Mouse (Mus musculus): ENCODE measurements around the gene Ubox5.

DNA sequence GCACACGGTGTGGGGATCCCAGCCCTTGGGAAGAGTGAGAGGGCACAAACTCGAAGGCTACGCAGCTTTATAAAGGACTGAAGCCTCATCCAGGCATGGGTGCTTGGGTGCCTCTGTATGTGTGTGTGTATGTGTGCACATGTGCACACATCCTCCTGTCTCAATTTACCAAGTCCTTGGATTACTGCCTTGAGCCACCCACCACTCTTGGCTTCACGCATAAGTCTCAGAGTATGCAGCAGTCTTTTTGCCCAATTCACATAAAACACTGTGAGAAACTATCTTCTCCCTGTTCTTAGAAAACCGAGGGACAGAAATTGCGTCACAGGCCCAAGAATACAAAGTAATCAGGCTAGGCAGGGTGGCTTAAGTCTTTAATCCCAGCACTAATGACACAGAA, 43.8 kb downstream of the Ubox5 start:
- TF ChIP-seq CTCF (conservative IDR thresholded peaks at IDR 0.05; ENCODE audit: insufficient read depth, insufficient read length, low read depth, low read length) (no peak), POLR2A (IDR thresholded peaks at IDR 0.05; ENCODE audit: low read depth, low read length) (no peak)
